Mouse (Mus musculus): Measurements from ENCODE around the gene Trim42. TPM values are rescaled to one million over a fixed set of nuclear protein-coding genes. Genes with fewer than 3 reads are reported as not detected.

Trim42 gene
- not detected in 2 replicates for polyA plus RNA-seq (2014; fragmentation: Nextera tagmentation; extraction: Ambion mirVana)

DNA sequence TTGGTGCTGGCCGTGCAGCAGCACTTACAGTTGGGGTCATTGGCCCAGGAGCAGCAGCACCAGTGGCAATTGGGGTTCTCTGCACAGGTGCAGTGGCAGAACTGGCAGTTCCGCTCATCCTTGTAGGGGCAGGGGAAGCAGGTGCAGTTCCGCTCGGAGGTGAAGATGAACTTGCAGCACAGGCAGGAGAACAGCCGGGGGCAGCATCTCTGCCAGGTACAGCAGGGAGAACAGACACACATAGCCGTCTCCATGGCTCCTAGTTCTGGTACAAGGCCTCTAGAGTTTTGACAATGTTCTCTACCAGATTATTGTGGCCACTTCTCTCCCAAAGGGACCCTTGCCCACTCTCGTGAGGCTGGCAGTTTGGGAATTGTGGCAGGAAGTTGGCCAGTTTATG, at the start of gene Trim42:
Gene Trim42, minus strand, starts transcription at position 368 of the 400 bp plus-strand sequence.
- Histone ChIP-seq H3K4me1 (replicated peaks; ENCODE audit: control insufficient read depth, insufficient read depth, low read length) (no peaks in the 10 kb centered on the region), H3K4me3 (ENCODE audit: low read depth, low read length) (no peak within 1 kb of the TSS), H3K4me2 (no peak within 1 kb of the TSS), H3K27ac (ENCODE audit: low read depth, low read length) (no peak within 1 kb of the TSS), H3K27me3 (replicated peaks; ENCODE audit: control insufficient read depth, insufficient read depth, low read length) (no peaks in the 10 kb centered on the region), H3K9ac (ENCODE audit: low read depth, low read length) (no peak within 1 kb of the TSS), H3K9me3 (ENCODE audit: control insufficient read depth, low read length) (no peaks in the 10 kb centered on the region), H3K36me3 (ENCODE audit: control insufficient read depth, insufficient read depth, low read length) (no peaks in the 10 kb centered on the region)
- WGBS, result 75% methylated on average over 7 of the region's 7 CpGs
- DNase-seq (ENCODE audit: low spot score) (no peak), ATAC-seq (replicated peaks; ENCODE audit: low FRiP score) (no peak)

DNA sequence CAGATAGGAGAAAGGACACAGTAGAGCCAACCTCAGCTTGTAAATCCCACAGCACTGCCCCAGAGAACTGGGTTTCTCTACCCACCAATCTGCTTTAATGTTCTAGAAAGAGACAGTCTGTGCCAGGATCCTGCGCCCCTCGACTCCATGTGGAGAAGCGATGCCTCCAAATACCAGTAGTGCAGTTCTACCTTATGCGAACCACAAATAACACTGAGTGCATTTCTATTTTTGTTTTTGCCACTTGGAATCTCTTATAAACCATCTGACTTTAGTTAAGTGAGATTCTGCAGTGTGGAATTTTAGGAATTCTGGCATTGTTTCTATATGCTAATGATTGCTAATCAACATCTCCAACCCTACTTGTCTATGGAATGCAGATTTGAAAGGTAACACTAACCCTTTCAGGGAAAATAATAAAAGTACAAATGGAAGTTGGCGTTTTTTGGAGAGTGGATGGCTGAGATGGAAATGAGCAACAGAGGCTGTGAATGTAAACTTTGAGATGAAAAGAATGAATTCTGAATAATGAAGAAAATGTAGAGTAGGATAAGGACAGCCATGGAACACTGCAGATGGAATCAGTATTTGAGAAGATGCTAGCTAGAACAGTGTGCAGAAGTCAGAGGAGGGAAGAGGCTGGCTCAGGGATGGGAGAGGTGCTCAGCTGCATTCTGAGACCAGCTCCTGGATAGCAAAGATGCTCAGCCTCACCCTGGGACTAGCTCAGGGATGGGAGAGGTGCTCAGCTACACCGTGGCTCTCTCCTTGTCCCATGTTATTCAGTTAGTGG, 45.3 kb upstream of the Trim42 start:
- DNase-seq (ENCODE audit: low spot score) (no peak), ATAC-seq (replicated peaks; ENCODE audit: low FRiP score) (no peak)
- H3K27ac ChIP-seq (ENCODE audit: low read depth, low read length), result no peak overlapping the region
- no peaks in the 10 kb centered on the region for H3K4me1 ChIP-seq (replicated peaks; ENCODE audit: control insufficient read depth, insufficient read depth, low read length)
- H3K4me2 ChIP-seq, result no peak overlapping the region
- H3K4me3 ChIP-seq (ENCODE audit: low read depth, low read length), result no peak overlapping the region
- no peak overlapping the region for H3K9ac ChIP-seq (ENCODE audit: low read depth, low read length)
- WGBS, result 78% methylated on average over 6 of the region's 6 CpGs
- no peaks in the 10 kb centered on the region for H3K27me3 ChIP-seq (replicated peaks; ENCODE audit: control insufficient read depth, insufficient read depth, low read length)
- H3K9me3 ChIP-seq (ENCODE audit: control insufficient read depth, low read length), result no peaks in the 10 kb centered on the region
- no peaks in the 10 kb centered on the region for H3K36me3 ChIP-seq (ENCODE audit: control insufficient read depth, insufficient read depth, low read length)

DNA sequence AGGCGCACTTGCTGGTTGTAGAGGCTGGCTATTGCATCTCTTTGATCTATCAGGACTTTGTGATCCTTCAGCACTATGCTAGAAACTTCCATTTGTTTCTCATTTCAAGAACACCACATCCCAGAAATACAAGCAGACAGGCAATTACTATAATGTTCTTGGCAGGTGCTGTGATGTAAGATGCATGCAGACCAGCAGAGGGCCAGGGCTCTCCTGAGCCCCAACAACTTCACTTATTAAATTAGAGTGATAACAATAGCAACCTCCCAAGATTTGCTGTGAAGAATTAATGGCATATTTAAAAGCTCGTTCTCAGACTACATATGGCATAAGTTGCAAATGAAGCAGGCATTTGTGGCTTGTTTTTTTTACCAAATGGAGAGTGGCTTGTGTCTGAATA, 38.4 kb upstream of the Trim42 start:
- Histone ChIP-seq H3K27me3 (replicated peaks; ENCODE audit: control insufficient read depth, insufficient read depth, low read length) (no peaks in the 10 kb centered on the region), H3K9ac (ENCODE audit: low read depth, low read length) (no peak overlapping the region), H3K4me2 (no peak overlapping the region), H3K4me1 (replicated peaks; ENCODE audit: control insufficient read depth, insufficient read depth, low read length) (no peaks in the 10 kb centered on the region), H3K4me3 (ENCODE audit: low read depth, low read length) (no peak overlapping the region), H3K27ac (ENCODE audit: low read depth, low read length) (no peak overlapping the region), H3K36me3 (ENCODE audit: control insufficient read depth, insufficient read depth, low read length) (no peaks in the 10 kb centered on the region), H3K9me3 (ENCODE audit: control insufficient read depth, low read length) (no peaks in the 10 kb centered on the region)
- DNase-seq (ENCODE audit: low spot score) (no peak), ATAC-seq (replicated peaks; ENCODE audit: low FRiP score) (no peak)
- WGBS, result 82% methylated on average over 2 of the region's 2 CpGs

DNA sequence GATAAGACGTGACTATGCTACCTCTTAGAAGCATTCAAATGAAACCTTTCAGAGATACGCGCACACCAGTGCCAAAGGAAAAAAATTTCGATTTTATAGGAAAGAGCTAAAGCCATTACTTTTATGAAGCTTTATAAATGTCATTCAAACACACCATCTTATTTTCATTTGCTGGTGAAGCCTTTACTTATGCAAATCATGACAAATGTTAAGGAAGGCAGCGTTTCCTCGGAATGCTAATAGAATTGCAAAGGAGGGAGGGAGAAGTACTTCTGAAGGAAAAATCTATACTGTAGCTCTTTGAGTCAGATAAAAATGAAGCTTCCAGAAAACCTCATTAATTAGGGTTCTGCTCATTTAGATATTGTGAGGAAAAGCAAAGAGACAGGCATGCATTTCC, 13.3 kb downstream of the Trim42 start:
- no peak overlapping the region for H3K4me2 ChIP-seq
- no peak for DNase-seq (ENCODE audit: low spot score)
- H3K4me1 ChIP-seq (replicated peaks; ENCODE audit: control insufficient read depth, insufficient read depth, low read length), result no peaks in the 10 kb centered on the region
- H3K36me3 ChIP-seq (ENCODE audit: control insufficient read depth, insufficient read depth, low read length), result no peaks in the 10 kb centered on the region
- 69% methylated on average over 6 of the region's 6 CpGs for WGBS
- no peak overlapping the region for H3K27ac ChIP-seq (ENCODE audit: low read depth, low read length)
- H3K27me3 ChIP-seq (replicated peaks; ENCODE audit: control insufficient read depth, insufficient read depth, low read length), result no peaks in the 10 kb centered on the region
- no peak for ATAC-seq (replicated peaks; ENCODE audit: low FRiP score)
- H3K9ac ChIP-seq (ENCODE audit: low read depth, low read length), result no peak overlapping the region
- no peak overlapping the region for H3K4me3 ChIP-seq (ENCODE audit: low read depth, low read length)
- no peaks in the 10 kb centered on the region for H3K9me3 ChIP-seq (ENCODE audit: control insufficient read depth, low read length)

DNA sequence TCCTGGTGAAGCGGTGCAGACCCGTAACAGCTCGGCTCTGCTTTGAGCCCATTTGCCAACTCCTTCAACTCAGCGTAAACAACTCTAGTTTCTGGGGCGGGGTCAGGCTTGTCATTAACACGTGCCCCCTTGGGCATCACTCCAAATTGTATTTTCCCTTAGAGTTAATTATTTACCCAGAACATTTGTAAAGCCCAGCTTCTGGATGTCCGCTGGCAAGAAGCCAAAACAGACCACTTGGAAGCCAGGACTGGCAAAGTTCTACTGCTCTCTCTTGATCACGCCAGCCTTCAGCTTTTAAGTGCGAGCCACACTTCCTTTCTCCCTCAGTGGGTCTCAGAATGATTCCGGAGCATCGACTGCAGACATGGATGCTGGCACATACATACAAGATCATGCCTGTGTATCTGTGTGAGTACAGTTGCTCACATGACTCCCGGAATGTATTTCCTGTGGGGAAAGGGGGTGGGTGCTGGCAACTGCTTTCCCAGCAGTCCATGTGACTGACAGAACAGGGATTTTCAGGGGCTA, 24.9 kb downstream of the Trim42 start:
- no peak overlapping the region for H3K4me2 ChIP-seq
- H3K4me3 ChIP-seq (ENCODE audit: low read depth, low read length), result no peak overlapping the region
- H3K27ac ChIP-seq (ENCODE audit: low read depth, low read length), result no peak overlapping the region
- H3K4me1 ChIP-seq (replicated peaks; ENCODE audit: control insufficient read depth, insufficient read depth, low read length), result no peaks in the 10 kb centered on the region
- no peak for ATAC-seq (replicated peaks; ENCODE audit: low FRiP score)
- DNase-seq (ENCODE audit: low spot score), result no peak
- no peaks in the 10 kb centered on the region for H3K9me3 ChIP-seq (ENCODE audit: control insufficient read depth, low read length)
- WGBS, result 63% methylated on average over 12 of the region's 12 CpGs
- H3K36me3 ChIP-seq (ENCODE audit: control insufficient read depth, insufficient read depth, low read length), result no peaks in the 10 kb centered on the region
- H3K9ac ChIP-seq (ENCODE audit: low read depth, low read length), result no peak overlapping the region
- no peaks in the 10 kb centered on the region for H3K27me3 ChIP-seq (replicated peaks; ENCODE audit: control insufficient read depth, insufficient read depth, low read length)

DNA sequence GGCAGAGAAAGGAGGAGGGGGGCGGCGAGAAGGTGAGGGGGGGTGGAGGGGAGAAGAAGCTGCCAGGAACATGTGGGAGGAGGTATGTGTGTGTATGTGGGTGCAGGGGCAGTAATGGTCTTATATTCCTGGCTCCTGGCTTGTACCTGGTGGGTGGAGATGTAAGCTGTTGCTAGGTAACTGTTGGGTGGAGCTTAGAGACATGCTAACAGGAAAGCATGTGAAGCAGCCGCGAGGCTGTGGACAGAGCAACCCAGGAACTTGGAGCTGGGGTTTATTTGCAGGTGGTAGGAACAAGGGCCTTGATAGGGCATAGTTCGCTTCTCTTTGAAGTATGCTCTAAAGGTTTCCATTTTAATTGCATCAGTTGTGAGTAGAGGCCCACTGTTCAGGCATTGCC, 28.0 kb downstream of the Trim42 start:
- Histone ChIP-seq H3K9ac (ENCODE audit: low read depth, low read length) (no peak overlapping the region), H3K4me2 (no peak overlapping the region), H3K27me3 (replicated peaks; ENCODE audit: control insufficient read depth, insufficient read depth, low read length) (no peaks in the 10 kb centered on the region), H3K36me3 (ENCODE audit: control insufficient read depth, insufficient read depth, low read length) (no peaks in the 10 kb centered on the region), H3K27ac (ENCODE audit: low read depth, low read length) (no peak overlapping the region), H3K4me1 (replicated peaks; ENCODE audit: control insufficient read depth, insufficient read depth, low read length) (no peaks in the 10 kb centered on the region), H3K4me3 (ENCODE audit: low read depth, low read length) (no peak overlapping the region), H3K9me3 (ENCODE audit: control insufficient read depth, low read length) (no peaks in the 10 kb centered on the region)
- WGBS, result 68% methylated on average over 5 of the region's 5 CpGs
- DNase-seq (ENCODE audit: low spot score) (no peak), ATAC-seq (replicated peaks; ENCODE audit: low FRiP score) (no peak)

DNA sequence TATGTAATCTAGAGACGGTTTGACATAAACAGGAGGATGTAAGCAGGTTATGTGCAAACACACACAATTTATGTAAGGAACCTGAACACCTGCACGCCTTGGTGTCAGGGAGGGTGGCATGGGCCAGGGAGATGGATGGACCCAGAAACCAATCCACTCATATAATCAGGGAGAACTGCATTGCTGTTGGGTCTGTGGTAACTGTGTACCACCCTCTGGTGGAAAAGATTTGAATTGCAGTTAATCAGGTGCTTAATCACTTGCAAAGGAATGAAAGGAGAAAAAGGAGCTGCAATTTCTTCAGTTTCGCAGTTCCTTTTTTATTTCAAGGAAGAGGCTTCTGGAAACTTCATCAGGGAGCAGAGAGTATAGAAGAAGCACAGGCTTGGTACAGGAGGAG, 46.9 kb downstream of the Trim42 start:
- Histone ChIP-seq H3K27ac (ENCODE audit: low read depth, low read length) (no peak overlapping the region), H3K4me1 (replicated peaks; ENCODE audit: control insufficient read depth, insufficient read depth, low read length) (no peaks in the 10 kb centered on the region), H3K4me2 (no peak overlapping the region), H3K9me3 (ENCODE audit: control insufficient read depth, low read length) (no peaks in the 10 kb centered on the region), H3K4me3 (ENCODE audit: low read depth, low read length) (no peak overlapping the region), H3K9ac (ENCODE audit: low read depth, low read length) (no peak overlapping the region), H3K36me3 (ENCODE audit: control insufficient read depth, insufficient read depth, low read length) (no peaks in the 10 kb centered on the region), H3K27me3 (replicated peaks; ENCODE audit: control insufficient read depth, insufficient read depth, low read length) (no peaks in the 10 kb centered on the region)
- ATAC-seq (replicated peaks; ENCODE audit: low FRiP score) (no peak), DNase-seq (ENCODE audit: low spot score) (no peak)
- WGBS, result 62% methylated on average over 3 of the region's 3 CpGs

DNA sequence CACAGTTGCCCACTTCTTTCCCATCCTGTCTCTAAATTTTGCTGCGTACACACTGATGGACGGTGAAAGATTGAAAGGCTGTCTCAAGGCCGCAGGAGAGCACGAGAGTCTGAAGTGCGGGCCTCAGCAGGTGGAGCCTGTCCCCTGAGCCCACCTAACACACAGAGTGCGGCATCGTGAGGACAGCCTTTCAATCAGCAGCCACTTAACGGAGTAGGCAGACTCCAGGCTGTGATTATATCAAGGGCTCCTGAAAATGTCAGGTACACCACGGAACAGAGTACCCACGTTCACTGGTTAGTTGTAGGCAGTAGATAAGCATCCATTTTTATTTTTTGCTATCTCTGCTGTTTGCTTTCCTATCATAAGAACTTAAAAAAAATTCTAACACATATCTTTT, 47.6 kb downstream of the Trim42 start:
- Histone ChIP-seq H3K4me2 (no peak overlapping the region), H3K9me3 (ENCODE audit: control insufficient read depth, low read length) (no peaks in the 10 kb centered on the region), H3K36me3 (ENCODE audit: control insufficient read depth, insufficient read depth, low read length) (no peaks in the 10 kb centered on the region), H3K4me1 (replicated peaks; ENCODE audit: control insufficient read depth, insufficient read depth, low read length) (no peaks in the 10 kb centered on the region), H3K9ac (ENCODE audit: low read depth, low read length) (no peak overlapping the region), H3K27me3 (replicated peaks; ENCODE audit: control insufficient read depth, insufficient read depth, low read length) (no peaks in the 10 kb centered on the region), H3K4me3 (ENCODE audit: low read depth, low read length) (no peak overlapping the region), H3K27ac (ENCODE audit: low read depth, low read length) (no peak overlapping the region)
- WGBS, result 74% methylated on average over 10 of the region's 10 CpGs
- DNase-seq (ENCODE audit: low spot score) (no peak), ATAC-seq (replicated peaks; ENCODE audit: low FRiP score) (no peak)

DNA sequence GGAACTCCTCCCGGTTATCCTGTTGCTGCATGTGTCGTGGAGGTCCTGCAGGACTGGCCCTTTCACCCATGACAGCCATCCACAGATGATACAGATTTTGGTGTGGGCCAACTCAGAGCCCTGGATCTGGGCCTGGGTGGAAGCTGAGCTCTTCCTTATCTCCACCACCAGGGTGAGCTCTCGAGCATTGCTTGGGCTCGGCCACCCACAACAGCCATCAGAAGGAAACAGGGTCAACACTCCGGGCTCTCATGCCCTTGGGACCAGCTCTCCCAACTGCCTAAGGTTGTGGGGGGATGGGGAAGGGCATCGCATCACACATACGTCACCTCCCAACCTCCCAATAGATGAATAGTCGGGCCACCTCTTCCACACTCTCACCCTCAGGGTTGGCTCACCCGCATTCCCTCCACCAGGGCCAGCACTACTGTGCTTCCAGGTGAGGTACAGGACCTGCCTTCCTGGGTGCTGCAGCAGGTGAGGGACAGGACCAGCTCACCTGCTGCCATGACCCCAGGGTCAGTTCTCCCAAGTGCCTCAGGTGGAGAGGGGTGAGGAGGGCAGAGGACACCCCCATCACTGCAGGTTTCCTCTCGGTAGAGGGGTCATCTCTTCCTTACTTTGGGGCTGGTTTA, 54.2 kb downstream of the Trim42 start:
- WGBS, result 68% methylated on average over 10 of the region's 10 CpGs
- DNase-seq (ENCODE audit: low spot score) (no peak), ATAC-seq (replicated peaks; ENCODE audit: low FRiP score) (no peak; the same call in 1 of the 2 replicates)
- Histone ChIP-seq H3K9me3 (ENCODE audit: control insufficient read depth, low read length) (no peaks in the 10 kb centered on the region), H3K27me3 (replicated peaks; ENCODE audit: control insufficient read depth, insufficient read depth, low read length) (no peaks in the 10 kb centered on the region), H3K27ac (ENCODE audit: low read depth, low read length) (no peak overlapping the region), H3K9ac (ENCODE audit: low read depth, low read length) (no peak overlapping the region), H3K36me3 (ENCODE audit: control insufficient read depth, insufficient read depth, low read length) (no peaks in the 10 kb centered on the region), H3K4me2 (no peak overlapping the region), H3K4me3 (ENCODE audit: low read depth, low read length) (no peak overlapping the region), H3K4me1 (replicated peaks; ENCODE audit: control insufficient read depth, insufficient read depth, low read length) (no peaks in the 10 kb centered on the region)
